In genomic region chr8:10006986-10007659, GRCm38 (mm10) we compare ENCODE assay signal across 8 mouse cellular contexts. TPM values are rescaled to one million over a fixed set of nuclear protein-coding genes. Genes with fewer than 3 reads are reported as not detected.
DNase-seq lines count a peak whose midpoint lies in the region; ATAC-seq lines count a peak whose summit lies in the region.

No protein-coding gene starts in this region.

- H3K4me1 ChIP-seq in heart, embryonic 10.5 days = peaks cover 7% of the 10 kb centered on the region; the same call in 1 of the 2 replicates
- peaks cover 22% of the 10 kb centered on the region for H3K4me1 ChIP-seq in kidney, embryonic 16.5 days (ENCODE audit: insufficient read depth, low read length)
- H3K4me1 ChIP-seq in liver, embryonic 13.5 days (replicated peaks) = no peaks in the 10 kb centered on the region
- H3K4me1 ChIP-seq in neural tube, embryonic 15.5 days = peaks cover 18% of the 10 kb centered on the region

- ATAC-seq in kidney, embryonic 16.5 days (ENCODE audit: low FRiP score, low TSS enrichment) = peak; percentile 80
- ATAC-seq in liver, embryonic 13.5 days (ENCODE audit: low read depth) = no peak
- peak; percentile 82 for ATAC-seq in neural tube, embryonic 15.5 days (ENCODE audit: low FRiP score)

- no peaks in the 10 kb centered on the region for H3K9me3 ChIP-seq in heart, embryonic 10.5 days
- H3K9me3 ChIP-seq in kidney, embryonic 16.5 days (ENCODE audit: low read length) = no peaks in the 10 kb centered on the region
- no peaks in the 10 kb centered on the region for H3K9me3 ChIP-seq in liver, embryonic 13.5 days (replicated peaks)
- H3K9me3 ChIP-seq in neural tube, embryonic 15.5 days (replicated peaks) = no peaks in the 10 kb centered on the region

- H3K4me2 ChIP-seq in kidney, embryonic 16.5 days (replicated peaks; ENCODE audit: low read depth, low read length) = peak overlapping the region; percentile 90
- peak overlapping the region; percentile 43 for H3K4me2 ChIP-seq in liver, embryonic 13.5 days
- peak overlapping the region; percentile 73 for H3K4me2 ChIP-seq in neural tube, embryonic 15.5 days

- WGBS in heart, embryonic 10.5 days = 4% methylated on average over 29 of the region's 29 CpGs
- WGBS in kidney, embryonic 16.5 days = 3% methylated on average over 29 of the region's 29 CpGs
- WGBS in liver, embryonic 13.5 days (ENCODE audit: insufficient replicate concordance) = 4% methylated on average over 29 of the region's 29 CpGs
- WGBS in neural tube, embryonic 15.5 days = 5% methylated on average over 29 of the region's 29 CpGs

- peak overlapping the region; percentile 56 for H3K4me3 ChIP-seq in heart, embryonic 10.5 days
- peak overlapping the region; percentile 58 for H3K4me3 ChIP-seq in kidney, embryonic 16.5 days (ENCODE audit: low read length)
- H3K4me3 ChIP-seq in liver, embryonic 13.5 days (replicated peaks) = 0 out of 2 replicates have a peak overlapping the region, but pooled peaks have one; percentile 1
- peak overlapping the region; percentile 43 for H3K4me3 ChIP-seq in neural tube, embryonic 15.5 days (replicated peaks)

- peaks cover 15% of the 10 kb centered on the region for H3K27me3 ChIP-seq in heart, embryonic 10.5 days (ENCODE audit: insufficient read depth, poor library complexity, severe bottlenecking)
- no peaks in the 10 kb centered on the region for H3K27me3 ChIP-seq in kidney, embryonic 16.5 days (ENCODE audit: insufficient read depth, low read length)
- H3K27me3 ChIP-seq in liver, embryonic 13.5 days = peaks cover 18% of the 10 kb centered on the region
- no peaks in the 10 kb centered on the region for H3K27me3 ChIP-seq in neural tube, embryonic 15.5 days (replicated peaks)

- DNase-seq in thymus, postnatal 14 days = peak; percentile 7
- no peak for DNase-seq in thymus, postnatal 25 days
- DNase-seq in cerebellum, postnatal 10 days = peak; percentile 59 to 60
- no peak for DNase-seq in heart, embryonic 10.5 days (ENCODE audit: low spot score)
- no peak for DNase-seq in liver, embryonic 13.5 days
- no peak for DNase-seq in spleen, postnatal 36 days (ENCODE audit: low spot score in 2 of 2)

- H3K9ac ChIP-seq in kidney, embryonic 16.5 days (replicated peaks; ENCODE audit: low read length) = peak overlapping the region; percentile 67
- no peak overlapping the region for H3K9ac ChIP-seq in liver, embryonic 13.5 days
- peak overlapping the region; percentile 33 for H3K9ac ChIP-seq in neural tube, embryonic 15.5 days (replicated peaks)

- no peak overlapping the region for H3K27ac ChIP-seq in heart, embryonic 10.5 days
- peak overlapping the region; percentile 89 for H3K27ac ChIP-seq in kidney, embryonic 16.5 days (ENCODE audit: low read length)
- no peak overlapping the region for H3K27ac ChIP-seq in liver, embryonic 13.5 days
- H3K27ac ChIP-seq in neural tube, embryonic 15.5 days (replicated peaks) = no peak overlapping the region

- no peaks in the 10 kb centered on the region for H3K36me3 ChIP-seq in heart, embryonic 10.5 days
- H3K36me3 ChIP-seq in kidney, embryonic 16.5 days (ENCODE audit: insufficient read depth, low read length) = no peaks in the 10 kb centered on the region
- H3K36me3 ChIP-seq in liver, embryonic 13.5 days = no peaks in the 10 kb centered on the region
- H3K36me3 ChIP-seq in neural tube, embryonic 15.5 days = no peaks in the 10 kb centered on the region

RNA-seq across cellular contexts. Expression of gene Tnfsf13b, which starts 0.9 kb away (rescaled TPM):
- 0.10 TPM in 1 of 2 replicates, not detected in the other for polyA plus RNA-seq in heart, embryonic 10.5 days (2016; fragmentation: Nextera tagmentation; extraction: Ambion mirVana)
- 5.9 and 6.8 TPM in 2 replicates for polyA plus RNA-seq in kidney, embryonic 16.5 days (2015; fragmentation: Nextera tagmentation; extraction: Ambion mirVana)
- polyA plus RNA-seq in liver, embryonic 13.5 days (2015; fragmentation: Nextera tagmentation; extraction: Ambion mirVana) = 0.07 and 0.08 TPM in 2 replicates
- polyA plus RNA-seq in neural tube, embryonic 15.5 days (2015; fragmentation: Nextera tagmentation; extraction: Ambion mirVana) = 1.3 and 1.6 TPM in 2 replicates

RNA-seq across cellular contexts. Expression of gene Abhd13, which starts 29.6 kb away (rescaled TPM):
- polyA plus RNA-seq in heart, embryonic 10.5 days (2016; fragmentation: Nextera tagmentation; extraction: Ambion mirVana) = 14.2 TPM in 2 replicates
- 17.2 and 18.1 TPM in 2 replicates for polyA plus RNA-seq in kidney, embryonic 16.5 days (2015; fragmentation: Nextera tagmentation; extraction: Ambion mirVana)
- polyA plus RNA-seq in liver, embryonic 13.5 days (2015; fragmentation: Nextera tagmentation; extraction: Ambion mirVana) = 4.9 and 5.2 TPM in 2 replicates
- polyA plus RNA-seq in neural tube, embryonic 15.5 days (2015; fragmentation: Nextera tagmentation; extraction: Ambion mirVana) = 12.8 and 13.2 TPM in 2 replicates

RNA-seq across cellular contexts. Expression of gene Lig4, which starts 29.6 kb away (rescaled TPM):
- polyA plus RNA-seq in heart, embryonic 10.5 days (2016; fragmentation: Nextera tagmentation; extraction: Ambion mirVana) = 5.5 and 5.8 TPM in 2 replicates
- 5.0 and 5.8 TPM in 2 replicates for polyA plus RNA-seq in kidney, embryonic 16.5 days (2015; fragmentation: Nextera tagmentation; extraction: Ambion mirVana)
- polyA plus RNA-seq in liver, embryonic 13.5 days (2015; fragmentation: Nextera tagmentation; extraction: Ambion mirVana) = 1.1 and 1.3 TPM in 2 replicates
- 9.4 and 10.8 TPM in 2 replicates for polyA plus RNA-seq in neural tube, embryonic 15.5 days (2015; fragmentation: Nextera tagmentation; extraction: Ambion mirVana)

Comparison
In these comparisons a context has a peak if more than half of its experiments do, and no peak if none do; other contexts are left out.
1. DNase-seq: peak in thymus, postnatal 14 days (single experiment) and cerebellum, postnatal 10 days (2 of 2); none in thymus, postnatal 25 days (single experiment), heart, embryonic 10.5 days (single experiment), liver, embryonic 13.5 days (single experiment) and spleen, postnatal 36 days (0 of 2).
2. H3K4me3 ChIP-seq: peak in every context shown above with its lines; median percentile 58 in kidney, embryonic 16.5 days; 56 in heart, embryonic 10.5 days; 43 in neural tube, embryonic 15.5 days; 1 in liver, embryonic 13.5 days.
3. Peak in every context shown above with its lines, with median percentiles within 50 percentile points of each other: H3K4me2 ChIP-seq.